12 mouse cellular contexts compared by ENCODE assay signal in the genomic region with DNA sequence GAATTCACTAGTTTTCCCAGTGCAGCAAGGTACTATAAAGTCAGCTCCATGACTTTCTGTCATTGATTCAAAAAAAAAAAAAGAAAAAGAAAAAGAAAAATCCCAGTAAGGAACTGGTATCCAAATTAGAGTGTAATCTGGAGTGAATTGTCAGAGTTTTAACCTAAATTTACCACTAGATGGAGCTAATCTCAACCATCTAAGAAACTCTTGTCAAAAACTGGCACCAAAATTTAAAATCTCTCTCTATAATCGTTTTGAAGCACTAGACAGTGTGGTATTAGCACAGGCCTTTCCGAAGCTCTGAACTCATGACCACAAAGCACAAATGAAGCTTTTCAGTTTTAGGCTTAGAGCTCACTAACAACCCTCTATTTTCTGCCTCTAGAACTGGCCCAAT. TPM values are rescaled to one million over a fixed set of nuclear protein-coding genes. Genes with fewer than 3 reads are reported as not detected.
DNase-seq lines count a peak whose midpoint lies in the region; ATAC-seq and TF ChIP-seq lines count a peak whose summit lies in the region.
"Had no signal": no experiment of that assay in that cellular context is flagged by ENCODE, and none has a peak within 500 bp of the region (broad histone marks: within the 10 kb centered on the region; RNA-seq: fewer than 3 reads in every experiment).

No protein-coding gene starts in this region.

- 14% methylated on average over 2 of the region's 2 CpGs for WGBS in liver, adult 2 months
- WGBS in limb, embryonic 14.5 days: 53% methylated on average over 2 of the region's 2 CpGs

- no peak overlapping the region for H3K4me3 ChIP-seq in liver, adult 2 months (ENCODE audit: insufficient read depth, low read depth, low read length)
- H3K4me3 ChIP-seq in limb, embryonic 14.5 days (replicated peaks; ENCODE audit: low read length): no peak overlapping the region
- H3K4me3 ChIP-seq: megakaryocyte, embryonic 14.5 days had no signal

- no peak overlapping the region for H3K27ac ChIP-seq in liver, adult 2 months (replicated peaks; ENCODE audit: insufficient read depth, low read depth, low read length)
- no peak overlapping the region for H3K27ac ChIP-seq in limb, embryonic 14.5 days (replicated peaks; ENCODE audit: low read depth, low read length)

- H3K4me1 ChIP-seq in liver, adult 2 months (ENCODE audit: control insufficient read depth, insufficient read depth, low read length): peaks cover 16% of the 10 kb centered on the region
- H3K4me1 ChIP-seq in limb, embryonic 14.5 days (ENCODE audit: control insufficient read depth, insufficient read depth, low read length): peaks cover 4% of the 10 kb centered on the region; the same call in 1 of the 2 replicates

- H3K79me2 ChIP-seq in liver, adult 2 months (ENCODE audit: control insufficient read depth, insufficient read depth, low read length): peaks cover 3% of the 10 kb centered on the region; the same call in 1 of the 2 replicates

- no peaks in the 10 kb centered on the region for H3K9me3 ChIP-seq in limb, embryonic 14.5 days (ENCODE audit: control insufficient read depth, low read length)
- H3K9me3 ChIP-seq: megakaryocyte, embryonic 14.5 days had no signal

- TF ChIP-seq CTCF in liver, adult 2 months (IDR thresholded peaks at IDR 0.05; ENCODE audit: low read depth, low read length): peak; percentile 35; the same call in 1 of the 2 replicates

- H3K27me3 ChIP-seq in liver, adult 2 months (ENCODE audit: control insufficient read depth, insufficient read depth, low read length): no peaks in the 10 kb centered on the region
- H3K27me3 ChIP-seq in limb, embryonic 14.5 days (ENCODE audit: control insufficient read depth, insufficient read depth, low read length): no peaks in the 10 kb centered on the region
- H3K27me3 ChIP-seq: megakaryocyte, embryonic 14.5 days had no signal

- peak; percentile 50 for DNase-seq in embryo, embryonic 10.5 days (ENCODE audit: low spot score)
- DNase-seq in embryo, embryonic 9.5 days (ENCODE audit: extremely low spot score): no peak
- peak; percentile 61 for DNase-seq in liver, adult 2 months (ENCODE audit: extremely low read depth, low read depth, low spot score)
- no peak for DNase-seq in liver
- DNase-seq in MEL-GATA-1-ER (ENCODE audit: extremely low read depth, low read depth): peak; percentile 9
- peak; percentile 74 for DNase-seq in limb, embryonic 14.5 days (ENCODE audit: low spot score)
- DNase-seq in adrenal gland, adult 8-10 months: no peak
- DNase-seq: adrenal gland, postnatal 36 days; layer of hippocampus, postnatal 36 days had no signal

- ATAC-seq in limb, embryonic 14.5 days (ENCODE audit: low FRiP score, low read depth): no peak
- no peak for ATAC-seq in activated CD4-positive, CD25-positive, alpha-beta regulatory T cell, adult 4 months
- ATAC-seq: inflammation-experienced regulatory T-cells, adult 6 months had no signal

- no peak overlapping the region for H3K9ac ChIP-seq in liver, adult 2 months (ENCODE audit: low read depth, low read length)
- no peak overlapping the region for H3K9ac ChIP-seq in limb, embryonic 14.5 days (ENCODE audit: low read depth, low read length, severe bottlenecking)

- H3K36me3 ChIP-seq in liver, adult 2 months (ENCODE audit: control insufficient read depth, insufficient read depth, low read length): peaks cover 9% of the 10 kb centered on the region
- H3K36me3 ChIP-seq in limb, embryonic 14.5 days (ENCODE audit: control insufficient read depth, insufficient read depth, low read length): peaks cover 23% of the 10 kb centered on the region

- no peak overlapping the region for H3K4me2 ChIP-seq in limb, embryonic 14.5 days (replicated peaks; ENCODE audit: low read depth, low read length, severe bottlenecking)

- no peak for TF ChIP-seq POLR2A in liver, adult 2 months (IDR thresholded peaks at IDR 0.05; ENCODE audit: extremely low read depth, insufficient read depth, low read length)
- TF ChIP-seq POLR2A in limb, embryonic 14.5 days (IDR thresholded peaks at IDR 0.05; ENCODE audit: borderline replicate concordance, extremely low read depth, insufficient read depth, insufficient read length): no peak

RNA-seq across cellular contexts. Expression of a gene that starts 36.2 kb away (rescaled TPM):
- total RNA-seq in liver, adult 2 months (2014; rRNA removed): 0.40 and 0.46 TPM in 2 replicates
- polyA plus RNA-seq in liver, adult 2 months (2012; rRNA removed): 0.80 and 1.4 TPM in 2 replicates
- 15.4 and 16.0 TPM in 2 replicates for polyA plus RNA-seq in limb, embryonic 14.5 days (2012; rRNA removed)
- polyA plus RNA-seq in limb, embryonic 14.5 days (2014; fragmentation: Nextera tagmentation; extraction: Ambion mirVana): 16.0 and 23.0 TPM in 2 replicates
- polyA plus RNA-seq in activated CD4-positive, CD25-positive, alpha-beta regulatory T cell, adult 4 months (2017; shearing (Covaris generic)): under 1 TPM in 1 of 2 experiments, not detected in 1; 0.32 TPM
- 100 to 1,000 TPM in 3 of 4 experiments, 10 to 100 TPM in 1; 83.8 to 130 (median 108) TPM for total RNA-seq in adrenal gland, adult 8-10 months (2022)

RNA-seq across cellular contexts. Expression of a gene that starts 44.0 kb away (rescaled TPM):
- total RNA-seq in liver, adult 2 months (2014; rRNA removed): 124 and 131 TPM in 2 replicates
- polyA plus RNA-seq in liver, adult 2 months (2012; rRNA removed): 35.8 and 36.9 TPM in 2 replicates
- polyA plus RNA-seq in limb, embryonic 14.5 days (2012; rRNA removed): 300 and 342 TPM in 2 replicates
- polyA plus RNA-seq in limb, embryonic 14.5 days (2014; fragmentation: Nextera tagmentation; extraction: Ambion mirVana): 720 and 741 TPM in 2 replicates
- 100 to 1,000 TPM; 726 to 745 TPM for polyA plus RNA-seq in activated CD4-positive, CD25-positive, alpha-beta regulatory T cell, adult 4 months (2017; shearing (Covaris generic))
- 100 to 1,000 TPM; 385 to 468 (median 412) TPM for total RNA-seq in adrenal gland, adult 8-10 months (2022)

Comparison
In these comparisons a context has a peak if more than half of its experiments do, and no peak if none do; other contexts are left out.
1. DNase-seq: peak in embryo, embryonic 10.5 days (single experiment), liver, adult 2 months (single experiment), MEL-GATA-1-ER (single experiment) and limb, embryonic 14.5 days (single experiment); none in embryo, embryonic 9.5 days (single experiment), liver (single experiment) and adrenal gland, adult 8-10 months (single experiment).